Mouse (Mus musculus): ENCODE results near the gene Hoxb6. TPM values are rescaled to one million over a fixed set of nuclear protein-coding genes. Genes with fewer than 3 reads are reported as not detected.
A peak's percentile ranks its signal among the peaks of the same experiment; 100 is the strongest.

Gene Hoxb6
- polyA plus RNA-seq, 1 experiment from 2014 or later: 66.7 TPM

GRCm38 (mm10) chr11:96272024-96272921 is 20.0 kb upstream of the Hoxb6 start:
- H3K4me1 ChIP-seq (replicated peaks): peaks cover 14% of the 10 kb centered on the region; the same call in 1 of the 2 replicates
- H3K27me3 ChIP-seq: peaks cover 85% of the 10 kb centered on the region
- peak overlapping the region; percentile 26 for H3K4me3 ChIP-seq
- no peaks in the 10 kb centered on the region for H3K9me3 ChIP-seq
- no peak overlapping the region; the same call in 1 of the 2 replicates for H3K9ac ChIP-seq
- under 1% methylated on average over 49 of the region's 58 CpGs for WGBS
- peak; percentile 54; the same call in 1 of the 2 replicates for ATAC-seq (ENCODE audit: low FRiP score, low read depth)
- H3K4me2 ChIP-seq: peak overlapping the region; percentile 43
- H3K27ac ChIP-seq (replicated peaks): 0 out of 2 replicates have a peak overlapping the region, but pooled peaks have one; percentile 28
- H3K36me3 ChIP-seq: no peaks in the 10 kb centered on the region

GRCm38 (mm10) chr11:96274428-96274827 is 17.8 kb upstream of the Hoxb6 start:
- Histone ChIP-seq H3K36me3 (no peaks in the 10 kb centered on the region), H3K4me1 (replicated peaks) (peaks cover 14% of the 10 kb centered on the region; the same call in 1 of the 2 replicates), H3K27ac (replicated peaks) (no peak overlapping the region), H3K9ac (no peak overlapping the region), H3K9me3 (no peaks in the 10 kb centered on the region), H3K4me3 (no peak overlapping the region), H3K4me2 (no peak overlapping the region), H3K27me3 (peaks cover 87% of the 10 kb centered on the region)
- 7% methylated on average over 10 of the region's 10 CpGs for WGBS
- ATAC-seq (ENCODE audit: low FRiP score, low read depth): no peak

- 13% methylated on average over 4 of the region's 4 CpGs for WGBS
- H3K27me3 ChIP-seq: peaks cover 92% of the 10 kb centered on the region
- ATAC-seq (ENCODE audit: low FRiP score, low read depth): no peak
- H3K9ac ChIP-seq: no peak overlapping the region
- no peaks in the 10 kb centered on the region for H3K36me3 ChIP-seq
- peaks cover 13% of the 10 kb centered on the region; the same call in 1 of the 2 replicates for H3K4me1 ChIP-seq (replicated peaks)
- no peak overlapping the region for H3K27ac ChIP-seq (replicated peaks)
- no peaks in the 10 kb centered on the region for H3K9me3 ChIP-seq
- no peak overlapping the region for H3K4me3 ChIP-seq
- H3K4me2 ChIP-seq: no peak overlapping the region
These were observed 16.4 kb upstream of the Hoxb6 start for GRCm38 (mm10) chr11:96275896-96276295.

- 2% methylated on average over 35 of the region's 35 CpGs for WGBS
- H3K9me3 ChIP-seq: no peaks in the 10 kb centered on the region
- no peak for ATAC-seq (ENCODE audit: low FRiP score, low read depth)
- H3K27ac ChIP-seq (replicated peaks): peak overlapping the region; percentile 50
- H3K4me3 ChIP-seq: no peak overlapping the region
- peak overlapping the region; percentile 20 for H3K4me2 ChIP-seq
- H3K27me3 ChIP-seq: peaks cover 91% of the 10 kb centered on the region
- peaks cover 2% of the 10 kb centered on the region; the same call in 1 of the 2 replicates for H3K4me1 ChIP-seq (replicated peaks)
- no peak overlapping the region for H3K9ac ChIP-seq
- H3K36me3 ChIP-seq: no peaks in the 10 kb centered on the region
These were observed 14.9 kb upstream of the Hoxb6 start for GRCm38 (mm10) chr11:96277151-96278044.

GRCm38 (mm10) chr11:96278324-96278723 is 14.0 kb upstream of the Hoxb6 start:
- WGBS: 16% methylated on average over 14 of the region's 14 CpGs
- Histone ChIP-seq H3K9me3 (no peaks in the 10 kb centered on the region), H3K27me3 (peaks cover 87% of the 10 kb centered on the region), H3K4me3 (no peak overlapping the region), H3K36me3 (no peaks in the 10 kb centered on the region), H3K4me1 (replicated peaks) (no peaks in the 10 kb centered on the region), H3K4me2 (no peak overlapping the region), H3K27ac (replicated peaks) (0 out of 2 replicates have a peak overlapping the region, but pooled peaks have one; percentile 9), H3K9ac (no peak overlapping the region)
- ATAC-seq (ENCODE audit: low FRiP score, low read depth): no peak

- ATAC-seq (ENCODE audit: low FRiP score, low read depth): peak; percentile 84; the same call in 1 of the 2 replicates
- Histone ChIP-seq H3K4me2 (peak overlapping the region; percentile 38), H3K9me3 (no peaks in the 10 kb centered on the region), H3K4me1 (replicated peaks) (no peaks in the 10 kb centered on the region), H3K36me3 (no peaks in the 10 kb centered on the region), H3K27me3 (peaks cover 87% of the 10 kb centered on the region), H3K27ac (replicated peaks) (no peak overlapping the region), H3K4me3 (no peak overlapping the region), H3K9ac (no peak overlapping the region)
- under 1% methylated on average over 9 of the region's 9 CpGs for WGBS
These were observed 13.5 kb upstream of the Hoxb6 start for GRCm38 (mm10) chr11:96278773-96279172.

GRCm38 (mm10) chr11:96279421-96280233 is 12.6 kb upstream of the Hoxb6 start:
- peak overlapping the region; percentile 38 for H3K4me2 ChIP-seq
- H3K27ac ChIP-seq (replicated peaks): peak overlapping the region; percentile 58; the same call in 1 of the 2 replicates
- no peak for ATAC-seq (ENCODE audit: low FRiP score, low read depth)
- H3K9ac ChIP-seq: no peak overlapping the region
- no peaks in the 10 kb centered on the region for H3K36me3 ChIP-seq
- 3% methylated on average over 31 of the region's 31 CpGs for WGBS
- H3K4me1 ChIP-seq (replicated peaks): peaks cover 6% of the 10 kb centered on the region
- H3K4me3 ChIP-seq: peak overlapping the region; percentile 4; the same call in 1 of the 2 replicates
- peaks cover 86% of the 10 kb centered on the region for H3K27me3 ChIP-seq
- H3K9me3 ChIP-seq: no peaks in the 10 kb centered on the region

- Histone ChIP-seq H3K9ac (no peak overlapping the region), H3K4me3 (peak overlapping the region; percentile 40; the same call in 1 of the 2 replicates), H3K9me3 (no peaks in the 10 kb centered on the region), H3K4me2 (peak overlapping the region; percentile 50), H3K27me3 (peaks cover 82% of the 10 kb centered on the region), H3K27ac (replicated peaks) (peak overlapping the region; percentile 72), H3K36me3 (no peaks in the 10 kb centered on the region), H3K4me1 (replicated peaks) (peaks cover 6% of the 10 kb centered on the region)
- 13% methylated on average over 8 of the region's 8 CpGs for WGBS
- no peak for ATAC-seq (ENCODE audit: low FRiP score, low read depth)
These were observed 11.6 kb upstream of the Hoxb6 start for GRCm38 (mm10) chr11:96280399-96281378.

- Histone ChIP-seq H3K4me2 (peak overlapping the region; percentile 50), H3K27ac (replicated peaks) (peak overlapping the region; percentile 72), H3K4me1 (replicated peaks) (peaks cover 6% of the 10 kb centered on the region), H3K36me3 (no peaks in the 10 kb centered on the region), H3K9ac (no peak overlapping the region), H3K4me3 (peak overlapping the region; percentile 40; the same call in 1 of the 2 replicates), H3K27me3 (peaks cover 80% of the 10 kb centered on the region), H3K9me3 (no peaks in the 10 kb centered on the region)
- WGBS: 3% methylated on average over 18 of the region's 18 CpGs
- ATAC-seq (ENCODE audit: low FRiP score, low read depth): no peak
These were observed 10.9 kb upstream of the Hoxb6 start for GRCm38 (mm10) chr11:96281396-96281795.

- H3K4me2 ChIP-seq: peak within 1 kb of the TSS; percentile 50
- peaks cover 6% of the 10 kb centered on the region for H3K4me1 ChIP-seq (replicated peaks)
- WGBS: 1% methylated on average over 27 of the region's 27 CpGs
- no peak for ATAC-seq (ENCODE audit: low FRiP score, low read depth)
- no peaks in the 10 kb centered on the region for H3K36me3 ChIP-seq
- peak within 1 kb of the TSS; percentile 72 for H3K27ac ChIP-seq (replicated peaks)
- no peaks in the 10 kb centered on the region for H3K9me3 ChIP-seq
- peak within 1 kb of the TSS; percentile 40 for H3K4me3 ChIP-seq
- H3K9ac ChIP-seq: no peak within 1 kb of the TSS; the same call in 1 of the 2 replicates
- H3K27me3 ChIP-seq: peaks cover 78% of the 10 kb centered on the region
These were observed 10.3 kb upstream of the Hoxb6 start, which contains the start of gene Hoxb8 for GRCm38 (mm10) chr11:96281855-96282570. Gene Hoxb8, plus strand, starts transcription at chr11:96281905.
